Mouse (Mus musculus): Measurements from ENCODE around the gene Kank1. TPM values are rescaled to one million over a fixed set of nuclear protein-coding genes. Genes with fewer than 3 reads are reported as not detected.

Kank1 gene
- polyA plus RNA-seq, 1 experiment from 2014 or later, result 18.5 TPM

GRCm38 (mm10) chr19:25326002-25326300 is 89.2 kb downstream of the Kank1 start:
- Histone ChIP-seq H3K36me3 (ENCODE audit: insufficient read depth) (no peaks in the 10 kb centered on the region), H3K27me3 (ENCODE audit: insufficient read depth, low read length) (no peaks in the 10 kb centered on the region), H3K9ac (no peak overlapping the region), H3K27ac (ENCODE audit: low read depth) (no peak overlapping the region), H3K4me2 (no peak overlapping the region), H3K4me3 (ENCODE audit: low read depth, low read length) (no peak overlapping the region), H3K4me1 (ENCODE audit: insufficient read depth) (peaks cover 11% of the 10 kb centered on the region), H3K9me3 (ENCODE audit: low read depth, low read length) (no peaks in the 10 kb centered on the region)
- ATAC-seq (ENCODE audit: insufficient read depth) (no peak), DNase-seq (no peak)
- no peak for TF ChIP-seq CTCF (IDR thresholded peaks at IDR 0.05; ENCODE audit: low read depth)
- 70% methylated on average over 4 of the region's 4 CpGs for WGBS

DNA sequence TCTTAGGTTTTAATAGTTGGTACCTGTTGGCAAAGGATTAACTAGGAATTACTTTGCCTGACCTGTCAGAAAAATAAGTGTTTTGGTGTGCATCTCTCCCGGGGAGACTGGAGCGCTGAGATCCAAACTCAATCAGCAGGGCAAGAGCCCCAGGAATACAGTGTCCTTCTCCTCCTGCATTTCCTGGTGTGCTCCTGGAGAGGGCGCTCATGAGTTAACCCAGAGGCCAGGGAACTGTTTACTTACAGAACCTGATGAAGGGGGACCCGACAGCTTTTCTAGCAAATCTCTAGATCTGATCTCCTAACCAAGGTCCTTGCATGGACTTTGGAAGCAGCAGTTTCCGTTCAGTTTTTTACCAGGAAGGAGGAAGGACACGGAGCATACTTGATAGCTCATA is 90.9 kb downstream of the Kank1 start:
- Histone ChIP-seq H3K27ac (ENCODE audit: low read depth) (no peak overlapping the region), H3K4me2 (no peak overlapping the region), H3K4me1 (ENCODE audit: insufficient read depth) (peaks cover 11% of the 10 kb centered on the region), H3K9ac (no peak overlapping the region), H3K4me3 (ENCODE audit: low read depth, low read length) (no peak overlapping the region), H3K36me3 (ENCODE audit: insufficient read depth) (no peaks in the 10 kb centered on the region), H3K27me3 (ENCODE audit: insufficient read depth, low read length) (no peaks in the 10 kb centered on the region), H3K9me3 (ENCODE audit: low read depth, low read length) (no peaks in the 10 kb centered on the region)
- DNase-seq, result no peak
- WGBS, result 60% methylated on average over 6 of the region's 6 CpGs
- ATAC-seq (ENCODE audit: insufficient read depth), result no peak
- 0 out of 2 replicates have a peak, but pooled peaks have one; percentile 18 for TF ChIP-seq CTCF (IDR thresholded peaks at IDR 0.05; ENCODE audit: low read depth)

- Histone ChIP-seq H3K9me3 (ENCODE audit: low read depth, low read length) (no peaks in the 10 kb centered on the region), H3K27ac (ENCODE audit: low read depth) (no peak overlapping the region), H3K4me3 (ENCODE audit: low read depth, low read length) (no peak overlapping the region), H3K27me3 (ENCODE audit: insufficient read depth, low read length) (no peaks in the 10 kb centered on the region), H3K9ac (no peak overlapping the region), H3K36me3 (ENCODE audit: insufficient read depth) (no peaks in the 10 kb centered on the region), H3K4me2 (no peak overlapping the region), H3K4me1 (ENCODE audit: insufficient read depth) (no peaks in the 10 kb centered on the region)
- no peak for ATAC-seq (ENCODE audit: insufficient read depth)
- TF ChIP-seq CTCF (IDR thresholded peaks at IDR 0.05; ENCODE audit: low read depth), result peak; percentile 88
- 59% methylated on average over 3 of the region's 3 CpGs for WGBS
- DNase-seq, result peak; percentile 87
Observed at GRCm38 (mm10) chr19:25334360-25334759, 97.6 kb downstream of the Kank1 start.

GRCm38 (mm10) chr19:25336731-25337130 is 100.0 kb downstream of the Kank1 start:
- no peak overlapping the region for H3K27ac ChIP-seq (ENCODE audit: low read depth)
- H3K9me3 ChIP-seq (ENCODE audit: low read depth, low read length), result no peaks in the 10 kb centered on the region
- TF ChIP-seq CTCF (IDR thresholded peaks at IDR 0.05; ENCODE audit: low read depth), result no peak
- H3K36me3 ChIP-seq (ENCODE audit: insufficient read depth), result no peaks in the 10 kb centered on the region
- H3K9ac ChIP-seq, result no peak overlapping the region
- H3K4me1 ChIP-seq (ENCODE audit: insufficient read depth), result no peaks in the 10 kb centered on the region
- H3K27me3 ChIP-seq (ENCODE audit: insufficient read depth, low read length), result no peaks in the 10 kb centered on the region
- H3K4me3 ChIP-seq (ENCODE audit: low read depth, low read length), result no peak overlapping the region
- H3K4me2 ChIP-seq, result no peak overlapping the region
- DNase-seq, result no peak
- ATAC-seq (ENCODE audit: insufficient read depth), result no peak
- 75% methylated on average over 8 of the region's 8 CpGs for WGBS

- Histone ChIP-seq H3K9ac (no peak overlapping the region), H3K27me3 (ENCODE audit: insufficient read depth, low read length) (no peaks in the 10 kb centered on the region), H3K36me3 (ENCODE audit: insufficient read depth) (no peaks in the 10 kb centered on the region), H3K27ac (ENCODE audit: low read depth) (no peak overlapping the region), H3K4me1 (ENCODE audit: insufficient read depth) (peaks cover 4% of the 10 kb centered on the region; the same call in 1 of the 2 replicates), H3K9me3 (ENCODE audit: low read depth, low read length) (no peaks in the 10 kb centered on the region), H3K4me3 (ENCODE audit: low read depth, low read length) (no peak overlapping the region), H3K4me2 (no peak overlapping the region)
- DNase-seq, result peak; percentile 91
- ATAC-seq (ENCODE audit: insufficient read depth), result peak; percentile 40; the same call in 1 of the 2 replicates
- WGBS, result 37% methylated on average over 11 of the region's 11 CpGs
- TF ChIP-seq CTCF (IDR thresholded peaks at IDR 0.05; ENCODE audit: low read depth), result peak; percentile 81
Observed at GRCm38 (mm10) chr19:25340630-25341620, 104.2 kb downstream of the Kank1 start.

DNA sequence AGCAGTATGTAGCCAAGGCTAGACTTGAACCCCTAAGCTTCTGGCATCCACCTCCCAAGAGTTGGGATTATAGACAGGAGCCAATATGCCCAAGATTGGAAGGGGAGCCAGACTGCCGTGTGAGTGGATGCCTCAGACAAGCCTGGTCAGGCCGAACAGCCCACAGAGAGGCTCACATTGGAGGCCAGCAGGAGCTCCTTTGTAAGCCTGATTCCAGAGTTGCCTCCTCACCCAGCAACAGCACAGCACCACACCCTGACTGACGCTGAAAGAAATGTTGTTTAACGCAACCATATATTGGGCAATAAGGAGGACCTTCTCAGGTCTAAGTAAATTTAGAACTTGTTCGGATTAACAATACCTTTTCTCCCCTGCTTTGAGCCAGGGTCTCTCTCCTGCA is 105.3 kb downstream of the Kank1 start:
- no peak for TF ChIP-seq CTCF (IDR thresholded peaks at IDR 0.05; ENCODE audit: low read depth)
- H3K4me3 ChIP-seq (ENCODE audit: low read depth, low read length), result no peak overlapping the region
- H3K4me1 ChIP-seq (ENCODE audit: insufficient read depth), result peaks cover 4% of the 10 kb centered on the region; the same call in 1 of the 2 replicates
- ATAC-seq (ENCODE audit: insufficient read depth) (no peak), DNase-seq (no peak)
- H3K36me3 ChIP-seq (ENCODE audit: insufficient read depth), result no peaks in the 10 kb centered on the region
- no peaks in the 10 kb centered on the region for H3K27me3 ChIP-seq (ENCODE audit: insufficient read depth, low read length)
- H3K9ac ChIP-seq, result no peak overlapping the region
- no peaks in the 10 kb centered on the region for H3K9me3 ChIP-seq (ENCODE audit: low read depth, low read length)
- no peak overlapping the region for H3K27ac ChIP-seq (ENCODE audit: low read depth)
- WGBS, result 84% methylated on average over 5 of the region's 5 CpGs
- no peak overlapping the region for H3K4me2 ChIP-seq

GRCm38 (mm10) chr19:25343657-25344322 is 107.0 kb downstream of the Kank1 start:
- Histone ChIP-seq H3K4me2 (peak overlapping the region; percentile 53), H3K36me3 (ENCODE audit: insufficient read depth) (no peaks in the 10 kb centered on the region)
- WGBS, result 21% methylated on average over 16 of the region's 16 CpGs

More at GRCm38 (mm10) chr19:25343657-25344322, 107.0 kb downstream of the Kank1 start:
- Histone ChIP-seq H3K4me3 (ENCODE audit: low read depth, low read length) (no peak overlapping the region), H3K9ac (no peak overlapping the region), H3K9me3 (ENCODE audit: low read depth, low read length) (no peaks in the 10 kb centered on the region), H3K4me1 (ENCODE audit: insufficient read depth) (peaks cover 4% of the 10 kb centered on the region; the same call in 1 of the 2 replicates), H3K27ac (ENCODE audit: low read depth) (peak overlapping the region; percentile 2; the same call in 1 of the 2 replicates), H3K27me3 (ENCODE audit: insufficient read depth, low read length) (no peaks in the 10 kb centered on the region)
- ATAC-seq (ENCODE audit: insufficient read depth) (peak; percentile 59; the same call in 1 of the 2 replicates), DNase-seq (peak; percentile 83)
- TF ChIP-seq CTCF (IDR thresholded peaks at IDR 0.05; ENCODE audit: low read depth), result no peak

All from lung, embryonic 14.5 days (tissue).